30 mouse cellular contexts compared by ENCODE assay signal in genomic region chr12:41425101-41425679, GRCm38 (mm10).
DNase-seq lines count a peak whose midpoint lies in the region; ATAC-seq and TF ChIP-seq lines count a peak whose summit lies in the region.
"Had no signal": no experiment of that assay in that cellular context is flagged by ENCODE, and none has a peak within 500 bp of the region (broad histone marks: within the 10 kb centered on the region; RNA-seq: fewer than 3 reads in every experiment).

No protein-coding gene starts in this region.

- TF ChIP-seq CTCF in forebrain, postnatal 0 days (IDR thresholded peaks at IDR 0.05; ENCODE audit: low read depth) = no peak

- no peak overlapping the region for H3K4me3 ChIP-seq in forebrain, embryonic 11.5 days (ENCODE audit: low read depth, low read length)
- H3K4me3 ChIP-seq in forebrain, postnatal 0 days (ENCODE audit: low read depth, low read length) = no peak overlapping the region
- H3K4me3 ChIP-seq in hindbrain, embryonic 13.5 days = no peak overlapping the region
- H3K4me3 ChIP-seq in hindbrain, embryonic 10.5 days = no peak overlapping the region
- H3K4me3 ChIP-seq: embryonic facial prominence, embryonic 15.5 days; gastrocnemius, adult 2 months; neural tube, embryonic 13.5 days; stomach, embryonic 15.5 days had no signal

- no peaks in the 10 kb centered on the region; the same call in 1 of the 2 replicates for H3K4me1 ChIP-seq in forebrain, embryonic 11.5 days (replicated peaks; ENCODE audit: control insufficient read depth, insufficient read depth, low read length)
- H3K4me1 ChIP-seq in forebrain, postnatal 0 days (ENCODE audit: insufficient read depth) = no peaks in the 10 kb centered on the region
- peaks cover 7% of the 10 kb centered on the region for H3K4me1 ChIP-seq in hindbrain, embryonic 13.5 days (replicated peaks)
- no peaks in the 10 kb centered on the region for H3K4me1 ChIP-seq in hindbrain, embryonic 10.5 days (replicated peaks)
- H3K4me1 ChIP-seq: embryonic facial prominence, embryonic 15.5 days; stomach, embryonic 15.5 days had no signal

- no peak overlapping the region for H3K9ac ChIP-seq in forebrain, embryonic 11.5 days (ENCODE audit: low read length)
- H3K9ac ChIP-seq in forebrain, postnatal 0 days = no peak overlapping the region
- H3K9ac ChIP-seq in hindbrain, embryonic 13.5 days = no peak overlapping the region
- H3K9ac ChIP-seq: embryonic facial prominence, embryonic 15.5 days; liver, embryonic 14.5 days; neural tube, embryonic 13.5 days; stomach, embryonic 15.5 days had no signal

- H3K4me2 ChIP-seq in forebrain, embryonic 11.5 days (ENCODE audit: low read depth, low read length, severe bottlenecking) = no peak overlapping the region
- H3K4me2 ChIP-seq in forebrain, postnatal 0 days (ENCODE audit: low read depth) = no peak overlapping the region
- no peak overlapping the region for H3K4me2 ChIP-seq in hindbrain, embryonic 13.5 days
- H3K4me2 ChIP-seq: embryonic facial prominence, embryonic 15.5 days; heart, embryonic 11.5 days; neural tube, embryonic 13.5 days; stomach, embryonic 15.5 days had no signal

- no peaks in the 10 kb centered on the region for H3K36me3 ChIP-seq in forebrain, embryonic 11.5 days (ENCODE audit: control insufficient read depth, insufficient read depth, low read length)
- no peaks in the 10 kb centered on the region for H3K36me3 ChIP-seq in forebrain, postnatal 0 days (ENCODE audit: insufficient read depth)
- no peaks in the 10 kb centered on the region for H3K36me3 ChIP-seq in hindbrain, embryonic 13.5 days
- no peaks in the 10 kb centered on the region for H3K36me3 ChIP-seq in hindbrain, embryonic 10.5 days
- H3K36me3 ChIP-seq: embryonic facial prominence, embryonic 15.5 days; G1E; neural tube, embryonic 13.5 days; stomach, embryonic 15.5 days had no signal

- no peaks in the 10 kb centered on the region for H3K9me3 ChIP-seq in forebrain, embryonic 11.5 days (ENCODE audit: control insufficient read depth, low read length)
- H3K9me3 ChIP-seq in forebrain, postnatal 0 days (ENCODE audit: low read length) = no peaks in the 10 kb centered on the region
- H3K9me3 ChIP-seq in hindbrain, embryonic 13.5 days = no peaks in the 10 kb centered on the region
- no peaks in the 10 kb centered on the region for H3K9me3 ChIP-seq in hindbrain, embryonic 10.5 days
- H3K9me3 ChIP-seq: embryonic facial prominence, embryonic 15.5 days; neural tube, embryonic 13.5 days; stomach, embryonic 15.5 days had no signal

- no peaks in the 10 kb centered on the region for H3K27me3 ChIP-seq in forebrain, embryonic 11.5 days (ENCODE audit: control insufficient read depth, insufficient read depth, low read length)
- no peaks in the 10 kb centered on the region for H3K27me3 ChIP-seq in forebrain, postnatal 0 days (ENCODE audit: insufficient read depth, low read length)
- H3K27me3 ChIP-seq in hindbrain, embryonic 13.5 days = no peaks in the 10 kb centered on the region
- H3K27me3 ChIP-seq in hindbrain, embryonic 10.5 days (ENCODE audit: insufficient read depth, poor library complexity, severe bottlenecking) = no peaks in the 10 kb centered on the region
- H3K27me3 ChIP-seq: embryonic facial prominence, embryonic 15.5 days; neural tube, embryonic 13.5 days; stomach, embryonic 15.5 days had no signal

- WGBS in forebrain, embryonic 11.5 days = 31% methylated on average over 9 of the region's 9 CpGs
- WGBS in forebrain, postnatal 0 days = 30% methylated on average over 9 of the region's 9 CpGs
- 45% methylated on average over 9 of the region's 9 CpGs for WGBS in hindbrain, embryonic 13.5 days
- 73% methylated on average over 9 of the region's 9 CpGs for WGBS in hindbrain, embryonic 10.5 days

- no peak overlapping the region for H3K27ac ChIP-seq in forebrain, embryonic 11.5 days (ENCODE audit: low read depth, low read length)
- H3K27ac ChIP-seq in forebrain, postnatal 0 days (ENCODE audit: low read depth, low read length) = no peak overlapping the region
- peak overlapping the region; percentile 19; the same call in 1 of the 2 replicates for H3K27ac ChIP-seq in hindbrain, embryonic 13.5 days
- no peak overlapping the region for H3K27ac ChIP-seq in hindbrain, embryonic 10.5 days
- H3K27ac ChIP-seq: embryonic facial prominence, embryonic 15.5 days; gastrocnemius, adult 2 months; liver, embryonic 14.5 days; macrophage; neural tube, embryonic 13.5 days; stomach, embryonic 15.5 days had no signal

- no peak; the same call in 1 of the 2 replicates for ATAC-seq in forebrain, embryonic 11.5 days (replicated peaks; ENCODE audit: low FRiP score)
- no peak; the same call in 1 of the 2 replicates for ATAC-seq in forebrain, postnatal 0 days
- peak; percentile 46; the same call in 1 of the 2 replicates for ATAC-seq in hindbrain, embryonic 13.5 days (ENCODE audit: low FRiP score)
- no peak for ATAC-seq in megakaryocyte-erythroid progenitor cell, adult 5-6 weeks (replicated peaks; ENCODE audit: low FRiP score, low TSS enrichment, poor library complexity, severe bottlenecking)
- ATAC-seq: inflammation-experienced regulatory T-cells, adult 6 months; midbrain, embryonic 16.5 days had no signal

- peak; percentile 48 for DNase-seq in forebrain, embryonic 11.5 days (ENCODE audit: low spot score)
- no peak for DNase-seq in forebrain, postnatal 0 days
- DNase-seq in hindbrain, embryonic 10.5 days (ENCODE audit: low spot score) = no peak
- peak; percentile 87 for DNase-seq in Muller cell, postnatal 12 days (ENCODE audit: inconsistent ontology term)
- peak; percentile 84 for DNase-seq in retina, embryonic 14.5 days (ENCODE audit: low spot score)
- no peak for DNase-seq in cerebellum, adult 9-11 months
- DNase-seq: adrenal gland, postnatal 14 days; cerebellum, adult 11-12 months; cerebellum, postnatal 10 days; gastrocnemius, adult 2 months; gastrocnemius, postnatal 36 days; heart, adult 18-20 months; heart, postnatal 36 days; kidney, adult 11 months; kidney, postnatal 14 days; layer of hippocampus, adult 9-11 months; liver; lung, adult 2 months; lung, postnatal 10 days had no signal

Comparison
In these comparisons a context has a peak if more than half of its experiments do, and no peak if none do; other contexts are left out.
1. DNase-seq: peak in forebrain, embryonic 11.5 days (single experiment), Muller cell, postnatal 12 days (single experiment) and retina, embryonic 14.5 days (single experiment); none in forebrain, postnatal 0 days (single experiment), hindbrain, embryonic 10.5 days (single experiment) and cerebellum, adult 9-11 months (single experiment).